Mouse (Mus musculus): Measurements from ENCODE around the gene Usmg5. TPM values are rescaled to one million over a fixed set of nuclear protein-coding genes. Genes with fewer than 3 reads are reported as not detected.
A peak's percentile ranks its signal among the peaks of the same experiment; 100 is the strongest.

The Usmg5 gene
- polyA plus RNA-seq, 1 experiment = 587 TPM

- TF ChIP-seq POLR2A (IDR thresholded peaks at IDR 0.05; ENCODE audit: borderline replicate concordance, extremely low read depth, insufficient read depth, insufficient read length, poor library complexity, severe bottlenecking) (no peak), CTCF (IDR thresholded peaks at IDR 0.05; ENCODE audit: borderline replicate concordance, extremely low read depth, insufficient read depth, insufficient read length) (peak; percentile 77; the same call in 1 of the 2 replicates)
- peak; percentile 58 for DNase-seq (ENCODE audit: low read depth)
These were observed 30.6 kb upstream of the Usmg5 start for GRCm38 (mm10) chr19:47121054-47121453.

GRCm38 (mm10) chr19:47118634-47119033 lies 28.2 kb upstream of the Usmg5 start:
- DNase-seq (ENCODE audit: low read depth) = peak; percentile 6
- TF ChIP-seq POLR2A (IDR thresholded peaks at IDR 0.05; ENCODE audit: borderline replicate concordance, extremely low read depth, insufficient read depth, insufficient read length, poor library complexity, severe bottlenecking) (no peak), CTCF (IDR thresholded peaks at IDR 0.05; ENCODE audit: borderline replicate concordance, extremely low read depth, insufficient read depth, insufficient read length) (no peak)

GRCm38 (mm10) chr19:47104641-47105271 lies 14.3 kb upstream of the Usmg5 start:
- TF ChIP-seq POLR2A (IDR thresholded peaks at IDR 0.05; ENCODE audit: borderline replicate concordance, extremely low read depth, insufficient read depth, insufficient read length, poor library complexity, severe bottlenecking) (no peak), CTCF (IDR thresholded peaks at IDR 0.05; ENCODE audit: borderline replicate concordance, extremely low read depth, insufficient read depth, insufficient read length) (no peak)
- DNase-seq (ENCODE audit: low read depth) = no peak

GRCm38 (mm10) chr19:47101080-47101479 lies 10.6 kb upstream of the Usmg5 start:
- TF ChIP-seq POLR2A (IDR thresholded peaks at IDR 0.05; ENCODE audit: borderline replicate concordance, extremely low read depth, insufficient read depth, insufficient read length, poor library complexity, severe bottlenecking) (no peak), CTCF (IDR thresholded peaks at IDR 0.05; ENCODE audit: borderline replicate concordance, extremely low read depth, insufficient read depth, insufficient read length) (no peak)
- DNase-seq (ENCODE audit: low read depth) = no peak

GRCm38 (mm10) chr19:47089718-47090525 lies 525 bp downstream of the Usmg5 start:
- no peak for DNase-seq (ENCODE audit: low read depth)
- TF ChIP-seq CTCF (IDR thresholded peaks at IDR 0.05; ENCODE audit: borderline replicate concordance, extremely low read depth, insufficient read depth, insufficient read length) (no peak), POLR2A (IDR thresholded peaks at IDR 0.05; ENCODE audit: borderline replicate concordance, extremely low read depth, insufficient read depth, insufficient read length, poor library complexity, severe bottlenecking) (no peak)

GRCm38 (mm10) chr19:47088226-47088625 lies 2.2 kb downstream of the Usmg5 start:
- TF ChIP-seq POLR2A (IDR thresholded peaks at IDR 0.05; ENCODE audit: borderline replicate concordance, extremely low read depth, insufficient read depth, insufficient read length, poor library complexity, severe bottlenecking) (no peak), CTCF (IDR thresholded peaks at IDR 0.05; ENCODE audit: borderline replicate concordance, extremely low read depth, insufficient read depth, insufficient read length) (no peak)
- DNase-seq (ENCODE audit: low read depth) = no peak

- DNase-seq (ENCODE audit: low read depth) = peak; percentile 93
- TF ChIP-seq CTCF (IDR thresholded peaks at IDR 0.05; ENCODE audit: borderline replicate concordance, extremely low read depth, insufficient read depth, insufficient read length) (no peak), POLR2A (IDR thresholded peaks at IDR 0.05; ENCODE audit: borderline replicate concordance, extremely low read depth, insufficient read depth, insufficient read length, poor library complexity, severe bottlenecking) (0 out of 2 replicates have a peak, but pooled peaks have one; percentile 20)
These were observed 22.4 kb downstream of the Usmg5 start for GRCm38 (mm10) chr19:47067924-47068611.

- TF ChIP-seq CTCF (IDR thresholded peaks at IDR 0.05; ENCODE audit: borderline replicate concordance, extremely low read depth, insufficient read depth, insufficient read length) (no peak), POLR2A (IDR thresholded peaks at IDR 0.05; ENCODE audit: borderline replicate concordance, extremely low read depth, insufficient read depth, insufficient read length, poor library complexity, severe bottlenecking) (peak; percentile 95)
- DNase-seq (ENCODE audit: low read depth) = peak; percentile 99
These were observed 23.2 kb downstream of the Usmg5 start, which contains the start of gene Taf5 for GRCm38 (mm10) chr19:47067096-47067882. Taf5 (plus strand) TSS chr19:47067746.

- TF ChIP-seq CTCF (IDR thresholded peaks at IDR 0.05; ENCODE audit: borderline replicate concordance, extremely low read depth, insufficient read depth, insufficient read length) (peak; percentile 10; the same call in 1 of the 2 replicates), POLR2A (IDR thresholded peaks at IDR 0.05; ENCODE audit: borderline replicate concordance, extremely low read depth, insufficient read depth, insufficient read length, poor library complexity, severe bottlenecking) (no peak)
- no peak for DNase-seq (ENCODE audit: low read depth)
These were observed 24.6 kb downstream of the Usmg5 start for GRCm38 (mm10) chr19:47065860-47066259.

- TF ChIP-seq CTCF (IDR thresholded peaks at IDR 0.05; ENCODE audit: borderline replicate concordance, extremely low read depth, insufficient read depth, insufficient read length) (no peak), POLR2A (IDR thresholded peaks at IDR 0.05; ENCODE audit: borderline replicate concordance, extremely low read depth, insufficient read depth, insufficient read length, poor library complexity, severe bottlenecking) (no peak)
- no peak for DNase-seq (ENCODE audit: low read depth)
These were observed 32.8 kb downstream of the Usmg5 start for GRCm38 (mm10) chr19:47057684-47058083.

All from brain, embryonic 14.5 days (tissue).